Mouse (Mus musculus) frontal cortex, adult 2 months (tissue): ENCODE measurements around the gene Foxp1. TPM values are rescaled to one million over a fixed set of nuclear protein-coding genes. Genes with fewer than 3 reads are reported as not detected.

Experiments
- DNase-seq, 2 experiments: peaks; one replicate each; pipeline ENCODE4 v3.0.0; 2022; ENCODE audit warnings: low spot score in 1 of 2; ENCODE audit errors: extremely low spot score in 1 of 2
- polyA plus RNA-seq: library from polyadenylated mRNA; depleted of rRNA; stranded (reverse); fragments of >200 nt; gene quantifications from 2 replicates; pipeline ENCODE4 v1.2.3, GENCODE M21; 2012

Foxp1 gene
- polyA plus RNA-seq, 1 experiment, result 49.5 TPM

DNA sequence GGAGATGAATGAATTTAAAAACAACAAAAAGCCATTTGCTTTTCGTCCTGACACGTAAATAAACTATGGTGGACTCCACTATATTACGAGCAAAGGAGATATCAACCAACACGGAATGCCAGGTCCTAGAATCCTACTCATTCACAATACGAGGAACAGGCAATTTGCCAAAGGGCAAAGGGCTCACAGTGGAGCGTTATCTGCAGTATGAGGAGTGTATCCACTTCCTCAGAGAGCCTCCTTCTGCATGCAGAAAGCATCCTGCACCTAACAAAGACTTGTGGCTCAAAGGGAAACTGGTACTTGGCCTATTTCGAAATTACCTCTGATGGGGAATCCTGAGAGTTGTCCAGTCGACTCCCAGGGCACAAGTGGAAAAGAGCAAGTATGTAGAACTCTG, 328.8 kb downstream of the Foxp1 start:
- no peak for DNase-seq

DNA sequence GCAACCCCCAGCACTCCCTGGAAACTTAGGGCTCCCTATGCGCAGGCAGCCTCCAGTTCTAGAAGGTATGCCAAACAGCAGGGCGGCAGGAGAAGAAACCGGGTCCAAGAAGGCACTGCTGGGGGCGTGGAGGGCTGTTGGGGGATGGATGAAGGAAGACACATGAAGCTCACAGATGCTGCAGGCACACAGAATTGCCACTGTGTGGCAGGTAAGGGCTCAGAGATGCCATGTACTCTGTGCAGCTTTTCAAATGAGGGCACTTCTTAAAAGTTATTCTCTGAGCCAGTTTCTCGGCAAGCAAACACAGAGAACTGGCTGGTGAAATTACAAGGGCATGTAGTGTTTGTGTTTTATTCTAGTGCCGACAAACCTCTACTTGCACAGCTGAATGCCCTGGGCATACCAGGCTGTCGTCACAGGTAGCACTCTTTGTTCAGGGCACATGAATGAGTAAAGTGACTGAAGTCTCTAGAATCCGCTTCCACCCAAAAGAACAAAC, 330.8 kb downstream of the Foxp1 start:
- peak in 1 of 2 experiments; percentile 19 for DNase-seq

DNA sequence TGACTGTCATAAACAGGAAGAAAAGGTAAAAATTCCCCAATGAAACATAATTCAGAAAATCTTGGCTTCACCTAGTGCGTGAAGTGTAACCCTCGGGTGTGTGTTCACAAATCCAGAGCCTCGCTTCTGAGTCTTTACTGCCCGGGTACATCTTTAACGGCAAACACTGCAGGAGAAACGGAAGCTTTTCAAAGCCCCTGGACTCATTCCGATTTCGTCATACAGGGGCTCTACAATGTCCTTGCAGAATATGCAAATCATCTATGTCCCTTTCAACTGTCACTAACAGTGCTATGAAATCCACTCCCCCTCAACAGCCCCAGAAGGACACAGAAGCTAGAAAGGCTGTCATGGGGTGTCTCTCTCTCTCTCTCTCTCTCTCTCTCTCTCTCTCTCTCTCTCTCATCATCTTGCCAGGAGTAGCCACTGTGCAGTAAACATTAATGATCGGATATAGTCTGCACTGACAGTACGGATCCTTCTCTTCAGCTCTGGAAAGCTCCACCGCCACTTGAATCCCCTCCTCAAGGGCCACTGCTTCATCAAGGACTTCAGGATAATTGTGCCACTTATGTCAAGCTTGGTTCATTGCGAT, 331.4 kb downstream of the Foxp1 start:
- no peak for DNase-seq

DNA sequence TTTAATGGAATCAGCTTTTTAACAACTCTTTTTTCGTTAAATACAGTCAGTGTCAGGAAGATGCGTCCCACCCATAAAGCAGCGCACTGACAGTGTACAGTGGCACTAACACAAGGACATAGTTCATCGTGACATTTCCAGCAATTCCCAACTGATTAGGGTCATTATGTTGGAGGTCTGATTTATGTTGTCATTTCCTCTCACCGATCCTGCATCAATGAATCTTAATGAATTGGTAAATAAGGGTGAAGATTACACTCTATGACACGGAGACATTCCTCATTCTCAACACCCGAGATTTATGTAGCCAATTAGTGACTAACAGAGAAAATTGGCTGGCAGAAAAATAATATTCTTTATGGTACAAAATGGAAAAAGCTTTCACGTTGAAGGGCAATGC, 332.6 kb downstream of the Foxp1 start:
- no peak for DNase-seq

DNA sequence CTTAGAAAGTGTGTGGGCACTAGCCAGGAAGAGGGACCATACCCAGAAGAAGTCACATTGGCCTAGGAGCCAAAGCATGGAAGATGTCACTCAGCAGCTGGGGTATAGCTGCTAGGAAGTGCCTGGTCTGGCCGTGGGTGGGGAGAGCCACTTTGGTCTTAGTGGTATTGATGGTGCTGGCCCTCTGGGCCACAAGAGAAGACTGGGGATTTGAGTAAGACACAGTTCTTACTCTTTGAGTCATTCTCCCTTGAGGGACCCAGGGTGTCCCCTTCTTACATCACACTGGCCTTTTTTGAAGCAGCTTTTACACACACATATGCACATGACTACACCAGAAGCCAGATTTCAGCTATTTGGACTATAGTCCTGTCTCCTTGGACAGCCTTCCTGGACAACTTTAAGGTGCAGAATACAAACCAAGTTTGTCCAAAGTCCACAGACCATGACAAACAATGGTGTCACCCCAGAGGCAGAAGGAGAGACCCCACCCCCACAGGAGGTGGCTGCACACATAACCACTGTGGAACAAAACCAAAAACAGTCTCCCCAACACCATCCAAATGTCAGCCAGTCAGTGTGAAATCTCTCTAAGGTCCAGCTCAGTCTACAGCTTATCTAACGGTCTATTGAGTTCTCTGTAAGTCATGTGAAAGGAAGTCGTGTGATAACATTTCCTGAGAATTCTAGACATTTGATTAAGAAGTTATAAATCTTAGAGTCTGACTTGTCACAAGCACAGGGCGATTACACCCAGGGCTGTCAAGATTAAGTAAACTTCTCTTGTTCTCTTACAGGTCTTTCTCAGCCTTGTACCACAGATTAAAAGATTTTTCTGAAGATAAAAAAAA, 333.9 kb downstream of the Foxp1 start:
- no peak for DNase-seq

DNA sequence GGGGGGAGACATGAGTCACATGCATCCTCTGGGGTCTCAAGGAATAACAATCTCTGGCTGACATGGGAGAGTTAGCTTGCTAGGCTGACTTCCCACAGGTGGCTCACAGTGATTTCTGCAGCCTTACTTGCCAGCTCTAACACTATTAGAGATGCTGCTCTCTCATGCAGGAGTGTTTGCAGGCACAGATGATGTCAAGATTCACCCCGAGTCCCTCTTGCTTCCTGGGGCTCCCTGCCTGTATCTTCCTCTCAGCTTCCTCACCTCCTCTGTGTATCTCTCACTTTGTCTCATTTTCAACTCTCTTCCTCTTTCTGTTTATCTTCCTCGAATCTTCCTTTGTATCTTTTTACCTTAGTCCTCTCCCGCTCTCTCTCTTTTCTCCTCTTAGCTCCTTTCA, 334.6 kb downstream of the Foxp1 start:
- no peak for DNase-seq

DNA sequence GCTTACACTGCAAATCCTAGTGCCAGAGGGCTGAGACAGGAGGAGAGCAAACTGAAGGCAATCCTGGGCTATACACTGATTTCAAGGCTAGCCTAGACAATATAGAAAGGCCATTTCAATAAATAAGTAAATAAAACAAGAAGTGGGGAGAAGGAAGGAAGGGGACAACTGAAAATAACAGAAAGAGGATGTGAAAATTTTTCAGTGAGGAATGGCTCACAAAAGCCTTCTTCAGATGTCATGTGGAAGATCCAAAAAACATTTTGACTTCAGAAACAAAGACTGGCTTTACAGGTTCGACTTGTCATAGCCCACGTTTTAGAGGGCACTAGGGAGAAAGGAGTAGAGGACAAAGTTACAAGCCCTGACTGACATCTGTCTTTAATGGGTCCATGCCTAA, 335.1 kb downstream of the Foxp1 start:
- no peak for DNase-seq

DNA sequence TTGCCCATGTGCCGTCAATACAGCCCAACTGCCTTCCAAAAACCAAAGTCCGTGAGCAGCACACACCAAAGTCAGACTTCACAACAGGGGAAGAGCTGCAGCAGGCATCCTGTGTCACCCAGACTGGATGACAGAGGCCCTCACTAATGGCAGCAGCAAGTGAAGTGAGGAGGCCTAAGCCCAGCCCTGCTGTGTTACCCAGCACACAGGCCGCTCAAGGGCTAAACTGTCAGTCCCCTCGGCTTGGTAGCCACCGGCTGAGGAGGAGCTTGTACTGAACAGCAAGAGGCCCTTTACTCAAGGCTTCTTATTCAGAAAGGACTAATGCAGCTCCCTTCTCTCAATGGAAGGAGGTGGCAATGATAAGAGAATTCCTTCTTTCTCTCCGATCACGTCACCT, 336.0 kb downstream of the Foxp1 start:
- DNase-seq, result no peak

DNA sequence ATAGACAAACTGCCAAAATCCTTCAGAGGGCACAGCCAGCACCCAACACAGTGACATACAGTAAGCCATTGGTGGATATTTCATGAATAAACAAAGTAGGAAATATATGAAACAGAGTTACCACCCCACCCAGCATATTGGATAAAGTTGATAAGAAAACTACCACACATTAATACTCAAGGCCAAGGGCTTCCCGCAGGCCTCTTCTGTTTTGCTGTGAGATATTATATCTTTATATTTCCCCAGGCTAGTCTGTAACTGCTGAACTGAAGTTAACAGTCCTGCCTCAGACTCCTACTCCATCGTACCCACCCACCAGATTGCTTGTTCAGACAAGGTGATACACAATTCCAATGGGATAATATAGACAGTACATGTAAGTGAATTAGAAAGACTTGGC, 336.7 kb downstream of the Foxp1 start:
- DNase-seq, result no peak

DNA sequence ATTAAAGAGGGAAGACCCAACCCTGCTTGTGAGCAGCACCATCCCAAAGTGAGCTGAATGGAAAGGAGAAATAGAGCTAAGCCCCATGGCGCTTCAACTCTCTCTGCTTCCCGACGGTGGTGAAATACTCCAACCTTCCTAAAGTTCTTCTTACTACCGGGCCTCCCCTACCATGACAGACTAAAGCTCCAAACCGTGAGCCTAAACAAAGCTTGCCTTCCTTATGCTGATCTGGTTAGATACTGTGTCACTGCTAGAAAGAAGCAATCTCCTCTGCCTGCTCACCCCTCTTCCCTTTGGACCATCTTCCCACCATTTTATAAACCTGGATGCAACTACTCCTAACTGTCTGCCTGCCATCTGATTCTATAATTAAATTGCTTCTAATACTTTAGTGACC, 338.5 kb downstream of the Foxp1 start:
- no peak for DNase-seq

DNA sequence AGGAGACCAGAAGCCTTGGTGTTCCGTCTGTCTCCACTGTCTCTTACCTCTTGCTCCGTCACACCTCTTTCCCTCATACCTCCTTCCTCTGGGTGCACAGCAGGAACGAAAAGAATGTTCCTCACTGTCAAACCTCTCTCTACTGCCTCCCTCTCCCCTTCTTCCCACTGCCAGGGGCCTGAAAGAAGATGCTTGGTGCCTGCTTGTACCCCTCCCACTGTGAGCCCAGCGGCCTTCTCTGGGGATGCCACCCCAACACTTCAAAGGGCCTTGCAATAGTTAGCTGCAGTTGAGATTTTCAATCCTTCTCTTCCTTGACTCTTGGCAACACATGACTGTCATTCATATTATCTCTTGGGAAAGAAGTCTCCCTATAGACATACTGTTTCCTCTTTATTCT, 339.7 kb downstream of the Foxp1 start:
- DNase-seq, result no peak

DNA sequence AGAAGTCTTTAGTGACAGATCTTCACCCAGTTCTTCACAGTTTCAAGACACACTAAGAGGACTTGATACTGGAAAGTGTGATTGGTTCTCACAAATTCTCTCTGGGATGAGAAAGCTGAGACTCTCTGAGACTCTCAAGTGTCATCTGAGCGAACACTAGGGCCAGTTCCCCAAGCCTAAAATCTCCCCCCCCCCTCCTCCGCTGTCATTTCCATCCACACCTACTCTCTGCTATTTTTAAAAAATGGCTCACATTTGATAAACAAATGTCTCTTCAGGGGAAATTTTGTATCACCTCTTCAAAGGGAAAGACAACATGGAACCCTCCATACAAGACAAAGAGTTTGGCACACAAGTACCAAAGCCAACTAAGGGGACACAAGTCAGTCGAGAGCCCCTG, 346.3 kb downstream of the Foxp1 start:
- no peak for DNase-seq

DNA sequence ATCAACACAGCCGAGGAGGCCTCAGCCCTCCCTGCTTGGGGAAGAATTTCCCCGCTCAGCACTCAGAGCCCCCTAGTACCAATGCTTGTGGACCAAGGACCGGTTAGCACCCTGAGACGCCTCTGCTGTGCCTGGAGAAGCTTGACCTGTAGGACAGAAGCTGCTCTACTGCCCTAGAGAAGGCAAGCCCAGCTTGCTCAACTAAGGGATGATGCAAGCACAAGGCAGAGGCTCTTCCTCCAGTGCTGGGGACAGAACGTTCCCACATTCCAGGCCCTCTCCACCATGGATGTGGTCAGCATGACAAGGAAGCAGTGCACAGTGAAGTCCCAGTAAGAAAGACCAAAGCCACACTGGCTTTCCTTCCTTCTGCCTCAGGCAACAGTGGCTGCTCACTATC, 347.1 kb downstream of the Foxp1 start:
- no peak for DNase-seq

DNA sequence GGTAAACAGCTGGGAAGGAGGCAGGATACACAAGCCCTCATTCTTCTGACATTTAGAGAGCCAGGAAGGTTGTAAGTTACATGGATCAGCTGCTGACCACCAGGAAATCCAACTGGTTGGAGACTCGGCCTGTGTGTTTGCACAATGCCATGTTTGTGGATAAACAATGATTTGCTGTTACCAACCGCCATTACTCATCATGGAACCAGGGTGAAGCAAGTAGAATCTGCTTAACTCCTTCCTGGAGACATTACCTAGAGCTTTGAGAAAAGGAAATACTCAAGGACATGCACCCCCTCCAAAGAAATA, 348.7 kb downstream of the Foxp1 start:
- no peak for DNase-seq

DNA sequence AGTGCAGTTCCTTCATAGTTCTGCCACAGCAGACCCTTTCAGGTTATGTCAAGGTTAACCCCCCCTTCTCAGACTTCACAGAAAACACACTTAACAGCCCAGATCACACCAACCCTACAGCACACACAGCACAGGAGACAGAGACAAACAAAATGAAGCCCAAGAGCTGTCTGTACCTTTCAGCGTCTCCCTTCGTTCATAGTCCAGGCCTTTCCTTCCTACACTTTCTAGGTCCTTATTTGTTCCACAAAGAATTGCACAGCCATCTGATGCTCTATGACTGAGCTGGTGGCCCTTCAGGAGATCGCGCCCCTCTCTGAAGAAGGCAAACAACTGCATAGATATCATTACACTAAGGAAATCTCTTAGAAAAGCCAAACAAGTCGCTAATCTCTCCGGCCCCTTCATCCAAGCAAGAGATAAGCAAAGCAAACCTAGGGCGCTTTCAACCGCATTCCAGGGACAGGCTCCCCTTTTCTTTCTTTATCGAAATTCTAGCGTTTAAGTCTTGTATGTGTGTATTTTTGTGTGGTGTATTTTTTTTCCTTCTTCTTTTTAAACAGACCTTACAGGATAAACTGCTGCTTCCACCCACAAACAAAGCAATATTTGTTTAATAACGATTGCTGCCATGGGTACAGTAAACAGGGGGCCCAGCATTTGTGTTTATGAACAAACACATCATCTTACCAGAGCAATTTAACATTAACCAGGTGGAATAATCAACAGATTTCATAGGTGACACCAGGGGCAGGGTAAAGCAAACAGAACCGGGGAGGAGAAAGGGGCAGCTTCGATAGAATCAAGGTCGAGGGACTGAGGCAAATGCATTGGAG, 349.2 kb downstream of the Foxp1 start:
- no peak for DNase-seq

DNA sequence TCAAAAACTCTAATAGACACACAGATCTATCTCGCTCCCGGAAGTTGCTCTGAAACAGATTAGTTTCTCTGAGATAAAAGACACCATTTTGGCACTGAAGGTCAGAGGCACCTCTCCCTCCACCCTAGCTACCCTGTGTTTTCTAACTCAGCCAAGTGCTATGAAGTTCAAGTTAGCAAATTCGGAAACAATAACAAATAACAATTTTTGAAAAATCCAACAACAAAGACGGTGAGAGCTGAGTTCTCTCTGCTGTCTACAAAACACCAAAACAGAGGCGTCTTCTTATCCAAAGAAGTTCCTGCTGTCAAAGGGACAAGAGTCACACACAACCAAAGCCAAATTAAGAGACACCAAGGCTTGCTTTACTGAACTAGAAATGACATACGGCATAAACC, 349.9 kb downstream of the Foxp1 start:
- DNase-seq, result no peak

DNA sequence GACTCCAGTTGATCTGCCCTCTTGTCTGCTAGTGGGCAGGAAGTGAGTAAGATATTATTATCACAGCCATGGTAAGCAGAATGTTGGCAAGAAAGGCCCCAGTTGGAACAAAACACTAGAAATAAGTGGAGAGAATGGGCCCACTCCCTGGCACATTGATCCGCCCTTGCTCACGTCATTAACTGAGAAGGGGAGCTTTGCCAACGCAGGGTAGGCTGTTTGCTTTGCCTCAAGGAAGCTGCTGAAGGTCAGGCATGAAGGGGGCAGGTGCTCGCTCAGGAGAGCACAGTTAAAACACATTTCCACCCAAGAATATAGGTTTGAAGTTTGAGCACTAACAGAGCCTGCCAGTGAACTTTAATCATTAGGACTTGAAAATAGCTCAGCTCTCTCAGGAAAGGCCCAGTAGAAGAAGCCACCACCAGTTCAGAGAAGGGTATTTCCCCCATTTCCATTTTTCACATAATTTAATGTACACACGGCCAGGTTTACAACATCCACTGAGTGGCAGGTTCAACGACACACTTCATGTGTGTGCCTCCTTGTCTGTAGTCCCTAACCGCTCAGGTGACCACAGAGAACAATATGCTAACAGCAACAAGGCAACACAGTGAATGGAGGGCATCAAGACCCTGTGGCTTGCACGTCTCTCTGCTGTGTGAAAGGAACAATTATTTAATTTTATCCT, 350.5 kb downstream of the Foxp1 start:
- DNase-seq, result no peak

DNA sequence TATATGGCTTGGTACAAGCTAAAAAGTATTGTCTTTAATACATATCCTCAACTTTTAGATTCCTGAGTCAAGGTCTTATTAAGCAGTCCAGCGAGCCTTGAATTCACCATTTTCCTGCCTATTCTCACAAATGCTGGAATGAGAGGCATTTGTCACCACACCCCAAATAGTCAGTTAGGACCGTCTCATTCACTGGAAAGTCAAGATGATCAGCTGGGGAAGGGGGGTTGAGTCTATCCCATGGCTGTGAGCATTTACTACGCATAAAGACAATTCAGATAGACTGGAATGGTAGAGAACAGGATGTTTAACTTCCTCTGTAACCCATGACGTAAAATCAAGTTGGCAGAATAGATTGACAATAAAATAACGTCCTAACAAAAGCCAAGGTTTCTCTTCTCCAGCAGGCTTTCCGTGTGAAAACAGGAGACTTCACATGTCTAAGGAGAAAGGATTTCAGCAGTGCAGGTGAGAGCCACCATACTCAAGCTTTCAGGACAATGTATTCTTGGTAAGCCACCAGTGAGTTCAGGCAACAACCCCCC, 351.2 kb downstream of the Foxp1 start:
- DNase-seq, result no peak

DNA sequence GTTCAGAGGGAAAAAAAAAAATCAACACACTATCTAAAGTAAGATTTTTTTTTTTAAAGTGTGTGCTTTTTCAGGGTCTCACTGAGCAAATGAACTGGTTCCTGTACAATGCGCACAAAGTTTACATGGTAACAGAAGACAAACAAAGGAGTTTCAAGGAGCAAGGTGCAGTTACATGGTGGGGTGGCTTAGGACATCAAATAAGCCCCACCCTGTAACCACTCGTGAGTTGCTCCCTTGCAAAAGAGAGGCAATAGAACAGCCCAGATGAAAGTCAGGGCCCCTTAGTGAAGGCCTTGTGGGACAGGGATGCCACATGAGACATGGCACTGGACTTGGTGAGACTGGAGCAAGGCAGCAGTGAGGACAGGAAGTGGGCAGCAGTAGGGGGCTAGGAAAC, 353.8 kb downstream of the Foxp1 start:
- no peak for DNase-seq

DNA sequence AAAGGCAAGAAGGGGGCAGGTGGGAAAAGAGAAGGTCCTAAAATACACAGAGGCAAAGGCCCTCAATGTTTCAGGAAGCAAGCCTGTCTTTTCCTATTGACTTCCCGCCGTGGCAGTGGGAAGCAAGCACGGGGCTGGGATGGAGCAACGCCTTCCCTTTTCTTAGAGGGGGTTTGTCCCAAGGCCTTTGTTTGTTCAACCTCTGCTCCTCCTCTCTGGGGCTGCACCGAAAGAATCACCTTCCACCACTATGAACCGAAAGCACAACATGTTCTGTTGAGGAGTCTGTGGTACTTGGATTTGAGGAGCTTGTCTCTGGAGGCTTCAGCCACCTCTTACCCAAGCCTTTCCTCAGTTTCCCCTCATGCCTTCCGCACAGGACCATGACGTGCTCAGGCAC, 355.5 kb downstream of the Foxp1 start:
- DNase-seq, result no peak

DNA sequence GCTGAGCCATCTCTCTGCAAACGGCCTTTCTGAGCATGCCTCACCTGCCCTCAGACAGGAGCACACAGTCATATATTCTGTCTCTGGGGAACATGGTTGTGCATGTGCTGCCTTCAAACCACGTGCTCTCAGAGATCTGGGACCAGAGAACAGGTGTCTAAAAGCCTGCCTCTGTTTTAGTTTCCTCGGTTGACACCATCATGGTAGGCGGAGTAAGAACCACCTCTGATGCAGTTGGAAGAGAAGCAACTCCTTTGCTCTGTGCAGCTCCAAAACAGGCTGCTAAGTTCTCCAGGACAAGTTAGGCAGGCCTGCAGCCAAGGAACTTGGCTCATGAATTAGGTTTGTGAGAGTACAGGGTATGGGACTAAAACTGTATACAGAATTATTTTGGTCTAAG, 356.4 kb downstream of the Foxp1 start:
- DNase-seq, result peak; percentile 49 to 66
